Mouse (Mus musculus): ENCODE results near the gene Ptcd2. TPM values are rescaled to one million over a fixed set of nuclear protein-coding genes. Genes with fewer than 3 reads are reported as not detected.

Ptcd2 gene
- polyA plus RNA-seq, 1 experiment from 2014 or later: 59.4 TPM

- H3K27me3 ChIP-seq (replicated peaks; ENCODE audit: control insufficient read depth, insufficient read depth, low read length): no peaks in the 10 kb centered on the region
- H3K4me2 ChIP-seq (ENCODE audit: low read length): no peak overlapping the region
- H3K9ac ChIP-seq (ENCODE audit: low read depth, low read length): no peak overlapping the region
- H3K4me3 ChIP-seq (ENCODE audit: low read length): no peak overlapping the region
- no peak overlapping the region for H3K27ac ChIP-seq (ENCODE audit: low read depth, low read length)
- ATAC-seq: no peak
- H3K9me3 ChIP-seq (ENCODE audit: control insufficient read depth, low read length): no peaks in the 10 kb centered on the region
- 75% methylated on average over 5 of the region's 5 CpGs for WGBS
- H3K4me1 ChIP-seq (ENCODE audit: control insufficient read depth, insufficient read depth, low read depth, low read length): no peaks in the 10 kb centered on the region
- no peaks in the 10 kb centered on the region for H3K36me3 ChIP-seq (ENCODE audit: control insufficient read depth, insufficient read depth, low read length)
These were observed 44.6 kb downstream of the Ptcd2 start for GRCm38 (mm10) chr13:99299921-99300320.

GRCm38 (mm10) chr13:99294176-99294575 lies 50.3 kb downstream of the Ptcd2 start:
- 95% methylated on average over 13 of the region's 13 CpGs for WGBS
- no peaks in the 10 kb centered on the region for H3K9me3 ChIP-seq (ENCODE audit: control insufficient read depth, low read length)
- no peak for ATAC-seq

GRCm38 (mm10) chr13:99290766-99291165 lies 53.7 kb downstream of the Ptcd2 start:
- 93% methylated on average over 8 of the region's 8 CpGs for WGBS
- no peaks in the 10 kb centered on the region for H3K9me3 ChIP-seq (ENCODE audit: control insufficient read depth, low read length)
- H3K9ac ChIP-seq (ENCODE audit: low read depth, low read length): no peak overlapping the region
- H3K27ac ChIP-seq (ENCODE audit: low read depth, low read length): no peak overlapping the region
- H3K4me1 ChIP-seq (ENCODE audit: control insufficient read depth, insufficient read depth, low read depth, low read length): no peaks in the 10 kb centered on the region; the same call in 1 of the 2 replicates
- no peak overlapping the region for H3K4me3 ChIP-seq (ENCODE audit: low read length)
- no peak for ATAC-seq
- no peaks in the 10 kb centered on the region for H3K36me3 ChIP-seq (ENCODE audit: control insufficient read depth, insufficient read depth, low read length)
- H3K27me3 ChIP-seq (replicated peaks; ENCODE audit: control insufficient read depth, insufficient read depth, low read length): no peaks in the 10 kb centered on the region
- H3K4me2 ChIP-seq (ENCODE audit: low read length): no peak overlapping the region

More at GRCm38 (mm10) chr13:99294176-99294575, 50.3 kb downstream of the Ptcd2 start:
- no peak overlapping the region for H3K9ac ChIP-seq (ENCODE audit: low read depth, low read length)
- no peaks in the 10 kb centered on the region for H3K4me1 ChIP-seq (ENCODE audit: control insufficient read depth, insufficient read depth, low read depth, low read length)
- H3K36me3 ChIP-seq (ENCODE audit: control insufficient read depth, insufficient read depth, low read length): no peaks in the 10 kb centered on the region
- no peak overlapping the region for H3K4me2 ChIP-seq (ENCODE audit: low read length)
- H3K27me3 ChIP-seq (replicated peaks; ENCODE audit: control insufficient read depth, insufficient read depth, low read length): no peaks in the 10 kb centered on the region
- H3K27ac ChIP-seq (ENCODE audit: low read depth, low read length): no peak overlapping the region
- H3K4me3 ChIP-seq (ENCODE audit: low read length): no peak overlapping the region

- no peak overlapping the region for H3K4me3 ChIP-seq (ENCODE audit: low read length)
- 78% methylated on average over 9 of the region's 9 CpGs for WGBS
- no peak overlapping the region for H3K27ac ChIP-seq (ENCODE audit: low read depth, low read length)
- H3K9me3 ChIP-seq (ENCODE audit: control insufficient read depth, low read length): no peaks in the 10 kb centered on the region
- no peak overlapping the region for H3K4me2 ChIP-seq (ENCODE audit: low read length)
- no peak for ATAC-seq
- H3K27me3 ChIP-seq (replicated peaks; ENCODE audit: control insufficient read depth, insufficient read depth, low read length): no peaks in the 10 kb centered on the region
- H3K4me1 ChIP-seq (ENCODE audit: control insufficient read depth, insufficient read depth, low read depth, low read length): peaks cover 26% of the 10 kb centered on the region
- H3K36me3 ChIP-seq (ENCODE audit: control insufficient read depth, insufficient read depth, low read length): no peaks in the 10 kb centered on the region
- H3K9ac ChIP-seq (ENCODE audit: low read depth, low read length): no peak overlapping the region
These were observed 56.7 kb downstream of the Ptcd2 start for GRCm38 (mm10) chr13:99287786-99288185.

GRCm38 (mm10) chr13:99287207-99287606 lies 57.3 kb downstream of the Ptcd2 start:
- no peak overlapping the region for H3K4me3 ChIP-seq (ENCODE audit: low read length)
- WGBS: 94% methylated on average over 4 of the region's 4 CpGs
- no peak for ATAC-seq
- H3K36me3 ChIP-seq (ENCODE audit: control insufficient read depth, insufficient read depth, low read length): no peaks in the 10 kb centered on the region
- H3K27ac ChIP-seq (ENCODE audit: low read depth, low read length): no peak overlapping the region
- no peak overlapping the region for H3K4me2 ChIP-seq (ENCODE audit: low read length)
- no peaks in the 10 kb centered on the region for H3K9me3 ChIP-seq (ENCODE audit: control insufficient read depth, low read length)
- H3K9ac ChIP-seq (ENCODE audit: low read depth, low read length): no peak overlapping the region
- H3K27me3 ChIP-seq (replicated peaks; ENCODE audit: control insufficient read depth, insufficient read depth, low read length): no peaks in the 10 kb centered on the region
- peaks cover 26% of the 10 kb centered on the region for H3K4me1 ChIP-seq (ENCODE audit: control insufficient read depth, insufficient read depth, low read depth, low read length)

- Histone ChIP-seq H3K27ac (ENCODE audit: low read depth, low read length) (peak overlapping the region; percentile 81; the same call in 1 of the 2 replicates), H3K36me3 (ENCODE audit: control insufficient read depth, insufficient read depth, low read length) (no peaks in the 10 kb centered on the region), H3K9ac (ENCODE audit: low read depth, low read length) (no peak overlapping the region), H3K4me3 (ENCODE audit: low read length) (no peak overlapping the region), H3K27me3 (replicated peaks; ENCODE audit: control insufficient read depth, insufficient read depth, low read length) (no peaks in the 10 kb centered on the region), H3K4me1 (ENCODE audit: control insufficient read depth, insufficient read depth, low read depth, low read length) (peaks cover 26% of the 10 kb centered on the region), H3K9me3 (ENCODE audit: control insufficient read depth, low read length) (no peaks in the 10 kb centered on the region), H3K4me2 (ENCODE audit: low read length) (no peak overlapping the region; the same call in 1 of the 2 replicates)
- ATAC-seq: no peak
- 46% methylated on average over 2 of the region's 2 CpGs for WGBS
These were observed 59.3 kb downstream of the Ptcd2 start for GRCm38 (mm10) chr13:99285241-99285640.

GRCm38 (mm10) chr13:99284400-99285160 lies 59.9 kb downstream of the Ptcd2 start:
- Histone ChIP-seq H3K4me3 (ENCODE audit: low read length) (no peak overlapping the region), H3K36me3 (ENCODE audit: control insufficient read depth, insufficient read depth, low read length) (no peaks in the 10 kb centered on the region), H3K27me3 (replicated peaks; ENCODE audit: control insufficient read depth, insufficient read depth, low read length) (no peaks in the 10 kb centered on the region), H3K9ac (ENCODE audit: low read depth, low read length) (no peak overlapping the region), H3K4me1 (ENCODE audit: control insufficient read depth, insufficient read depth, low read depth, low read length) (peaks cover 26% of the 10 kb centered on the region), H3K9me3 (ENCODE audit: control insufficient read depth, low read length) (no peaks in the 10 kb centered on the region), H3K4me2 (ENCODE audit: low read length) (peak overlapping the region; percentile 33), H3K27ac (ENCODE audit: low read depth, low read length) (peak overlapping the region; percentile 81)
- peak; percentile 89 for ATAC-seq
- WGBS: 32% methylated on average over 21 of the region's 21 CpGs

- H3K9me3 ChIP-seq (ENCODE audit: control insufficient read depth, low read length): no peaks in the 10 kb centered on the region
- no peak overlapping the region for H3K9ac ChIP-seq (ENCODE audit: low read depth, low read length)
- no peak overlapping the region for H3K4me3 ChIP-seq (ENCODE audit: low read length)
- H3K4me1 ChIP-seq (ENCODE audit: control insufficient read depth, insufficient read depth, low read depth, low read length): peaks cover 26% of the 10 kb centered on the region
- no peaks in the 10 kb centered on the region for H3K36me3 ChIP-seq (ENCODE audit: control insufficient read depth, insufficient read depth, low read length)
- H3K27me3 ChIP-seq (replicated peaks; ENCODE audit: control insufficient read depth, insufficient read depth, low read length): no peaks in the 10 kb centered on the region
- peak overlapping the region; percentile 33 for H3K4me2 ChIP-seq (ENCODE audit: low read length)
- ATAC-seq: peak; percentile 41
- WGBS: 45% methylated on average over 12 of the region's 12 CpGs
- H3K27ac ChIP-seq (ENCODE audit: low read depth, low read length): peak overlapping the region; percentile 81
These were observed 60.6 kb downstream of the Ptcd2 start for GRCm38 (mm10) chr13:99283916-99284315.

- 57% methylated on average over 6 of the region's 6 CpGs for WGBS
- peak overlapping the region; percentile 81; the same call in 1 of the 2 replicates for H3K27ac ChIP-seq (ENCODE audit: low read depth, low read length)
- H3K27me3 ChIP-seq (replicated peaks; ENCODE audit: control insufficient read depth, insufficient read depth, low read length): no peaks in the 10 kb centered on the region
- no peak for ATAC-seq
- H3K36me3 ChIP-seq (ENCODE audit: control insufficient read depth, insufficient read depth, low read length): no peaks in the 10 kb centered on the region
- H3K4me3 ChIP-seq (ENCODE audit: low read length): no peak overlapping the region
- H3K4me1 ChIP-seq (ENCODE audit: control insufficient read depth, insufficient read depth, low read depth, low read length): peaks cover 26% of the 10 kb centered on the region
- no peak overlapping the region for H3K4me2 ChIP-seq (ENCODE audit: low read length)
- H3K9me3 ChIP-seq (ENCODE audit: control insufficient read depth, low read length): no peaks in the 10 kb centered on the region
- H3K9ac ChIP-seq (ENCODE audit: low read depth, low read length): no peak overlapping the region
These were observed 61.5 kb downstream of the Ptcd2 start for GRCm38 (mm10) chr13:99282961-99283360.

Data from hindbrain, embryonic 16.5 days (tissue).